ENCODE assay signal across 15 mouse cellular contexts in genomic region chr2:93390170-93390926, GRCm38 (mm10). TPM values are rescaled to one million over a fixed set of nuclear protein-coding genes. Genes with fewer than 3 reads are reported as not detected.
DNase-seq lines count a peak whose midpoint lies in the region; ATAC-seq and TF ChIP-seq lines count a peak whose summit lies in the region.
"Had no signal": no experiment of that assay in that cellular context is flagged by ENCODE, and none has a peak within 500 bp of the region (broad histone marks: within the 10 kb centered on the region; RNA-seq: fewer than 3 reads in every experiment).

No protein-coding gene starts in this region.

- no peak overlapping the region for H3K4me2 ChIP-seq in intestine, embryonic 14.5 days (ENCODE audit: low read length)
- H3K4me2 ChIP-seq in intestine, postnatal 0 days (replicated peaks; ENCODE audit: low read depth) = no peak overlapping the region
- H3K4me2 ChIP-seq in embryonic facial prominence, embryonic 11.5 days (ENCODE audit: low read depth, low read length) = no peak overlapping the region
- H3K4me2 ChIP-seq in forebrain, postnatal 0 days (ENCODE audit: low read depth) = no peak overlapping the region
- peak overlapping the region; percentile 11; the same call in 1 of the 2 replicates for H3K4me2 ChIP-seq in midbrain, embryonic 12.5 days (replicated peaks)

- no peak for DNase-seq in intestine, embryonic 14.5 days (ENCODE audit: low spot score)
- DNase-seq in embryonic facial prominence, embryonic 11.5 days (ENCODE audit: low spot score) = peak; percentile 35
- DNase-seq in forebrain, postnatal 0 days = no peak
- no peak for DNase-seq in frontal cortex, adult 2 months (ENCODE audit: extremely low spot score in 1 of 2, low spot score in 1 of 2)
- DNase-seq in retina, postnatal 1 day = no peak
- DNase-seq in gastrocnemius, adult 2 months = no peak
- DNase-seq: adrenal gland, postnatal 25 days; B cell, adult 2 months; cerebellum, adult 8-10 months; heart, adult 2 months; thymus, postnatal 14 days had no signal

- H3K27ac ChIP-seq in intestine, embryonic 14.5 days (ENCODE audit: low read depth) = no peak overlapping the region
- H3K27ac ChIP-seq in intestine, postnatal 0 days (ENCODE audit: low read depth, low read length) = no peak overlapping the region
- H3K27ac ChIP-seq in embryonic facial prominence, embryonic 11.5 days (replicated peaks; ENCODE audit: low read depth, low read length) = 0 out of 2 replicates have a peak overlapping the region, but pooled peaks have one; percentile 8
- no peak overlapping the region for H3K27ac ChIP-seq in forebrain, postnatal 0 days (ENCODE audit: low read depth, low read length)
- H3K27ac ChIP-seq in midbrain, embryonic 12.5 days (replicated peaks) = peak overlapping the region; percentile 66
- H3K27ac ChIP-seq in gastrocnemius, adult 2 months = no peak overlapping the region
- H3K27ac ChIP-seq: heart, adult 2 months had no signal

- H3K27me3 ChIP-seq in intestine, embryonic 14.5 days (replicated peaks; ENCODE audit: control insufficient read depth, insufficient read depth, low read length) = no peaks in the 10 kb centered on the region
- H3K27me3 ChIP-seq in intestine, postnatal 0 days (replicated peaks; ENCODE audit: control insufficient read depth, insufficient read depth, low read length) = no peaks in the 10 kb centered on the region
- H3K27me3 ChIP-seq in embryonic facial prominence, embryonic 11.5 days (ENCODE audit: control insufficient read depth, insufficient read depth, low read length) = no peaks in the 10 kb centered on the region
- H3K27me3 ChIP-seq in forebrain, postnatal 0 days (ENCODE audit: insufficient read depth, low read length) = no peaks in the 10 kb centered on the region
- H3K27me3 ChIP-seq in midbrain, embryonic 12.5 days = no peaks in the 10 kb centered on the region

- ATAC-seq in intestine, embryonic 14.5 days (replicated peaks; ENCODE audit: low FRiP score, low TSS enrichment, low read depth) = peak; percentile 19; the same call in 1 of the 2 replicates
- ATAC-seq in intestine, postnatal 0 days = no peak
- ATAC-seq in embryonic facial prominence, embryonic 11.5 days (replicated peaks; ENCODE audit: insufficient number of reproducible peaks, low FRiP score, low TSS enrichment, low read depth) = peak; percentile 58
- peak; percentile 37 for ATAC-seq in forebrain, postnatal 0 days
- peak; percentile 72 for ATAC-seq in midbrain, embryonic 12.5 days (ENCODE audit: low FRiP score, low read depth)
- ATAC-seq: inflammation-experienced regulatory T-cells, adult 6 months had no signal

- intact Hi-C loops in gastrocnemius, adult 2 months (cut with DNase I) = no loop called here

- no peaks in the 10 kb centered on the region for H3K36me3 ChIP-seq in intestine, embryonic 14.5 days (ENCODE audit: control insufficient read depth, insufficient read depth, low read length)
- H3K36me3 ChIP-seq in intestine, postnatal 0 days (ENCODE audit: control insufficient read depth, insufficient read depth) = no peaks in the 10 kb centered on the region
- no peaks in the 10 kb centered on the region for H3K36me3 ChIP-seq in embryonic facial prominence, embryonic 11.5 days (replicated peaks; ENCODE audit: control insufficient read depth, insufficient read depth, low read depth, low read length)
- no peaks in the 10 kb centered on the region for H3K36me3 ChIP-seq in forebrain, postnatal 0 days (ENCODE audit: insufficient read depth)
- H3K36me3 ChIP-seq in midbrain, embryonic 12.5 days = no peaks in the 10 kb centered on the region

- H3K9me3 ChIP-seq in intestine, embryonic 14.5 days (ENCODE audit: control insufficient read depth, low read length) = no peaks in the 10 kb centered on the region
- no peaks in the 10 kb centered on the region for H3K9me3 ChIP-seq in intestine, postnatal 0 days (ENCODE audit: control insufficient read depth)
- no peaks in the 10 kb centered on the region for H3K9me3 ChIP-seq in embryonic facial prominence, embryonic 11.5 days (replicated peaks; ENCODE audit: control insufficient read depth, low read length)
- no peaks in the 10 kb centered on the region for H3K9me3 ChIP-seq in forebrain, postnatal 0 days (ENCODE audit: low read length)
- no peaks in the 10 kb centered on the region for H3K9me3 ChIP-seq in midbrain, embryonic 12.5 days

- no peak overlapping the region for H3K4me3 ChIP-seq in intestine, embryonic 14.5 days (ENCODE audit: low read depth, low read length)
- H3K4me3 ChIP-seq in intestine, postnatal 0 days (ENCODE audit: low read depth, low read length) = no peak overlapping the region
- H3K4me3 ChIP-seq in embryonic facial prominence, embryonic 11.5 days (ENCODE audit: low read depth, low read length) = no peak overlapping the region
- H3K4me3 ChIP-seq in forebrain, postnatal 0 days (ENCODE audit: low read depth, low read length) = no peak overlapping the region
- H3K4me3 ChIP-seq in midbrain, embryonic 12.5 days = no peak overlapping the region
- no peak overlapping the region for H3K4me3 ChIP-seq in gastrocnemius, adult 2 months
- H3K4me3 ChIP-seq: heart, adult 2 months; megakaryocyte, embryonic 14.5 days had no signal

- no peak for TF ChIP-seq CTCF in intestine, postnatal 0 days (IDR thresholded peaks at IDR 0.05; ENCODE audit: low read depth)
- TF ChIP-seq CTCF in forebrain, postnatal 0 days (IDR thresholded peaks at IDR 0.05; ENCODE audit: low read depth) = no peak
- no peak for TF ChIP-seq CTCF in gastrocnemius, adult 2 months (IDR thresholded peaks at IDR 0.05)

- 38% methylated on average over 11 of the region's 11 CpGs for WGBS in intestine, embryonic 14.5 days
- WGBS in intestine, postnatal 0 days = 38% methylated on average over 11 of the region's 11 CpGs
- 28% methylated on average over 11 of the region's 11 CpGs for WGBS in embryonic facial prominence, embryonic 11.5 days
- WGBS in forebrain, postnatal 0 days = 20% methylated on average over 11 of the region's 11 CpGs
- WGBS in midbrain, embryonic 12.5 days = 22% methylated on average over 11 of the region's 11 CpGs

- no peak overlapping the region for H3K9ac ChIP-seq in intestine, embryonic 14.5 days (ENCODE audit: low read length)
- H3K9ac ChIP-seq in intestine, postnatal 0 days (ENCODE audit: low read depth, low read length) = no peak overlapping the region
- H3K9ac ChIP-seq in embryonic facial prominence, embryonic 11.5 days (replicated peaks; ENCODE audit: low read length) = no peak overlapping the region
- no peak overlapping the region for H3K9ac ChIP-seq in forebrain, postnatal 0 days
- H3K9ac ChIP-seq in midbrain, embryonic 12.5 days (replicated peaks) = no peak overlapping the region

- peaks cover 5% of the 10 kb centered on the region for H3K4me1 ChIP-seq in intestine, embryonic 14.5 days (replicated peaks; ENCODE audit: control insufficient read depth, insufficient read depth, low read length)
- no peaks in the 10 kb centered on the region for H3K4me1 ChIP-seq in intestine, postnatal 0 days (replicated peaks; ENCODE audit: control insufficient read depth, insufficient read depth, low read length)
- no peaks in the 10 kb centered on the region for H3K4me1 ChIP-seq in embryonic facial prominence, embryonic 11.5 days (ENCODE audit: control insufficient read depth, insufficient read depth, low read length)
- peaks cover 10% of the 10 kb centered on the region for H3K4me1 ChIP-seq in forebrain, postnatal 0 days (ENCODE audit: insufficient read depth)
- peaks cover 23% of the 10 kb centered on the region for H3K4me1 ChIP-seq in midbrain, embryonic 12.5 days

RNA-seq across cellular contexts. Expression of gene Tspan18, which starts 56.0 kb away (rescaled TPM):
- 36.1 and 41.0 TPM in 2 replicates for polyA plus RNA-seq in intestine, embryonic 14.5 days (2014; fragmentation: Nextera tagmentation; extraction: Ambion mirVana)
- polyA plus RNA-seq in intestine, postnatal 0 days (2015; fragmentation: Nextera tagmentation; extraction: Ambion mirVana) = 12.2 and 18.0 TPM in 2 replicates
- 21.6 and 26.2 TPM in 2 replicates for polyA plus RNA-seq in embryonic facial prominence, embryonic 11.5 days (2014; fragmentation: Nextera tagmentation; extraction: Ambion mirVana)
- 14.8 and 23.1 TPM in 2 replicates for total RNA-seq in forebrain, postnatal 0 days (2014; rRNA removed)
- polyA plus RNA-seq in forebrain, postnatal 0 days (2015; fragmentation: Nextera tagmentation; extraction: Ambion mirVana) = 14.4 and 18.1 TPM in 2 replicates
- 24.6 and 34.1 TPM in 2 replicates for polyA plus RNA-seq in midbrain, embryonic 12.5 days (2016; fragmentation: Nextera tagmentation; extraction: Ambion mirVana)
- 4.3 TPM in 2 replicates for polyA plus RNA-seq in frontal cortex, adult 2 months (2012; rRNA removed)
- total RNA-seq in gastrocnemius, adult 2 months (2021) = 1 to 10 TPM; 1.5 to 2.4 TPM
- polyA plus RNA-seq: inflammation-experienced regulatory T-cells, adult 6 months had no signal

Comparison
In these comparisons a context has a peak if more than half of its experiments do, and no peak if none do; other contexts are left out.
1. H3K27ac ChIP-seq: peak in embryonic facial prominence, embryonic 11.5 days (single experiment) and midbrain, embryonic 12.5 days (single experiment); none in intestine, embryonic 14.5 days (single experiment), intestine, postnatal 0 days (single experiment), forebrain, postnatal 0 days (single experiment) and gastrocnemius, adult 2 months (single experiment).